Mouse (Mus musculus) ovary, postnatal 36 days (tissue): ENCODE measurements around the gene Per2.

ENCODE experiments used
- DNase-seq: peaks from one replicate; pipeline ENCODE4 v3.0.0; 2022; ENCODE audit warnings: low spot score, mixed read lengths

Gene Per2

DNA sequence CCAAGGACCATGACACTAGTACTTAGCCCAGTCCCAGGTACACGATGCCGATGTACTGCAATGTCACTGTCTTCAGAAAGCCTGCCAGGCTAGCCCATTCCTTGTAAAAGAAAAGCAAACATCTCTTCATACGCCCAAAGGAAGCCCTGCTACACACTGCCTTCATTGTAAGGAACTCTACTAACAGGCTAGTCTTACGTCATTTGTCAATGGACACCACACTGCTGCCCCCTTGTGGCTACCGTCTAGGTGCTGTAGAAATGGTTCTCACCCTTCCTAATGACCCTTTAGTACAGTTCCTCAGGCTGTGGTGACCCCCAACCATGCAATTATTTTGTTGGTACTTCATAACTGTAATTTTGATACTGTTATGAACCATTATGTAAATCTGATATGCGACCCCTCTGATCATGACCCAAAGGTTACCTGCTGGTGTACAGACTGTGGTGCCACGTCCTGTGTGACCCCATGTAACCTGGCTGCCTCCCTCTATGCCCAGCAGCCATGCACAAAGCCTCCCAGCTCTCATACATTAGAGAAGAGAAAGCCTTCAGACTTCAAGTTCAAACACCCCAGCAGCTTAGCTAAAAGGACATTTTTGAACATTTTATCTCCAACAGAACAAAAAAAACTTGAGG lies 78.6 kb downstream of the Per2 start:
- peak; percentile 61 for DNase-seq

- DNase-seq, result no peak
These were observed 85.7 kb downstream of the Per2 start for GRCm38 (mm10) chr1:91373414-91373835.

DNA sequence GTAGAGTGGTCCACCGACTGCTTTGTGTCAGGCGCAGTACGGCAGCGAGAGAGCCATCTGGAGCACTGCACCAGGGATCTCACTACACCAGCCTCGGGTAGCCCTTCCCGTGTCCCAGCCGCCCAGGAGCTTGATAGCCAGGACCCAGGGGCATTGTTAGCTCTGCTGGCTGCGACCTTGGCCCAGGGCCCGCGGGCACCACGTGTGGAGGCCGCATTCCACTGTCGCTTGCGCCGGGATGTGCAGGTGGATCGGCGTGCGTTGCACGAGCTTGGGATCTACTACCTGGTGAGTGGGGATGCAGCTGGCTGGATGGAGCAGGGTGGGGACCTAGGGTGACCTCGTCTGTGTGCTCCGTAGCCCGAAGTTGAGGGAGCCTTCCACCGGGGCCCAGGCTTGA lies 89.1 kb downstream of the Per2 start:
- DNase-seq, result peak; percentile 34

DNA sequence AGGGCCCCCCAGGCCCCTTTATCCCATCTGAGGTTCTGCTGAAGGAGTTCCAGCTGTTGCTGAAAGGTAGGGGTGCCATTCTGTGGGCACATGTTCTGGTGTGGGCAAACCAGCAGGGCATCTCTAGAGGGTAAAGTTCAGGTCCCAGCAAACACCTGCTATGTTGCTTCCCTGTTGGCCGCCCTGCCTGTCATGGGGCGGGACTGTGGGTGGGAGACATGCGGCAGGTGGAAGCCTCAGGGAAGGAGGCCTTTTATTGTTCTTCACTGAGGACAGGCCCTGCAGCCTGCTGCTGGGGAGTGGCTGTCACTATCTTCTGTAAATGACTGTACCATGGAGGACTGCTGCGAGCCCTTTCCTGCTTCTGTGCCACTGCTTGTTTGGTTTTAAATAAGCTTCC lies 89.7 kb downstream of the Per2 start:
- no peak for DNase-seq

- no peak for DNase-seq
These were observed 91.8 kb downstream of the Per2 start for GRCm38 (mm10) chr1:91367295-91367694.

DNA sequence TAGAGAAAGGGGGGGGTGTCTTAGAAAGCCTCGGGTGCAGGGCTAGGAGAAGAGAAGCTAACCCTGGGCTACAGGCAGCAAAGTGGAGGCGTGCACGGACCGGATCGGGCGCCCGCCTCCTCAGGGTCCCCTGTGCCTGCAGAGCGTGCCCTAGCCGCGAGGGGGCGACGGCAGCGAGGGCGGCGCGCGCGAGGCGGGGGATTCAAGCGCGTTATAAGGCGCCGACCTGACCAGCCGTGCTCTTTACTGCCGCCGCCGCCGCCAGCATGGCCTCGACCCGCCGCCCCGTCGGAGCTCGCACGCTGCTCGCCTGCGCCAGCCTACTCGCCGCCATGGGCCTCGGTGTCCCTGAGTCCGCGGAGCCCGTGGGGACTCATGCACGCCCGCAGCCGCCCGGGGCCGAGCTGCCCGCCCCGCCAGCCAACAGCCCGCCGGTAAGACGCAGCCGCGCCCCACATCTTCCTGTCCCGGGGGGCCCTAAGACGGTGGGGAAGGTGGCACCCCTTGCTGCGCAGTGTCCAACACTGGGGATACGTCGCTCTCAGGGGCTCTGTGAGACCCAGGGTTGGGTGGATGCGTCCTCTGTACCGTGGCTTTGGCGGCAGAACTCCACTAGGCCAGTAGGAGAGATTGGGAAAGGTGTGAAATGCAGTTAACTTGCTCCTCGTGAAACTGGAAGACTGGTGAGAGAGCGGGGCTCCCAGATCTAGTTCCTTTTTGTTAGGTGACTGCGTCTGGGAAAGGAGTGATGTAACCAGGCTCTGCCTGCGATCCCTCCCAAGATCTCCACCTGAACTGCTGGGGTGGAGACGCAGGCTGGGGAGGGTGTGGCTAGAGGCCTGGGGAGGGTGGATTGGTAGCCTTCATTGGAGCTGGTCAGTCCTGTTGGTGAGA lies 92.7 kb downstream of the Per2 start, which contains the start of gene Erfe:
TSS of gene Erfe (plus strand) at position 216 of the 894 bp plus-strand sequence.
- DNase-seq, result peak; percentile 72
